Comparison of ENCODE assay signal across 8 mouse cellular contexts in genomic region chr6:51592356-51593115, GRCm38 (mm10).
A peak's percentile ranks its signal among the peaks of the same experiment; 100 is the strongest.
DNase-seq lines count a peak whose midpoint lies in the region; ATAC-seq lines count a peak whose summit lies in the region.

No protein-coding gene starts in this region.

- peaks cover 10% of the 10 kb centered on the region for H3K4me1 ChIP-seq in megakaryocyte, embryonic 14.5 days

- H3K4me3 ChIP-seq in megakaryocyte, embryonic 14.5 days (replicated peaks): peak overlapping the region; percentile 87

- H3K27me3 ChIP-seq in megakaryocyte, embryonic 14.5 days (replicated peaks): peaks cover 21% of the 10 kb centered on the region

- H3K36me3 ChIP-seq in megakaryocyte, embryonic 14.5 days (replicated peaks; ENCODE audit: low read length): peaks cover 2% of the 10 kb centered on the region

- peak; percentile 74 for ATAC-seq in inflammation-experienced regulatory T-cells, adult 6 months

- no peaks in the 10 kb centered on the region for H3K9me3 ChIP-seq in megakaryocyte, embryonic 14.5 days

- DNase-seq in adrenal gland, adult (ENCODE audit: inconsistent age in 2 of 2, low spot score in 1 of 2): peak; percentile 82 to 95
- DNase-seq in embryo, embryonic 10.5 days (ENCODE audit: low spot score): peak; percentile 89
- DNase-seq in gastrocnemius, postnatal 25 days: peak; percentile 67
- DNase-seq in left cerebral cortex, adult 9 months (ENCODE audit: low spot score in 2 of 2): peak; percentile 92 to 97
- DNase-seq in right cerebral cortex, adult 2 months (ENCODE audit: low spot score in 2 of 2): peak; percentile 95 to 97
- peak; percentile 66 for DNase-seq in urinary bladder, adult 2 months (ENCODE audit: low spot score)

Comparison
In these comparisons a context has a peak if more than half of its experiments do, and no peak if none do; other contexts are left out.
1. Peak in every context shown above with its lines: DNase-seq, ATAC-seq and H3K4me3 ChIP-seq.